Mouse (Mus musculus) spleen, postnatal 0 days (tissue): ENCODE measurements around the gene Gm17622. TPM values are rescaled to one million over a fixed set of nuclear protein-coding genes. Genes with fewer than 3 reads are reported as not detected.

Source experiments
- polyA plus RNA-seq: library from polyadenylated mRNA; unstranded; fragments of >200 nt; fragmentation: Nextera tagmentation; extraction: Ambion mirVana; gene quantifications from 2 replicates; pipeline ENCODE4 v1.2.1, GENCODE M21; 2015

Gm17622 gene
- polyA plus RNA-seq = not detected in 2 replicates

DNA sequence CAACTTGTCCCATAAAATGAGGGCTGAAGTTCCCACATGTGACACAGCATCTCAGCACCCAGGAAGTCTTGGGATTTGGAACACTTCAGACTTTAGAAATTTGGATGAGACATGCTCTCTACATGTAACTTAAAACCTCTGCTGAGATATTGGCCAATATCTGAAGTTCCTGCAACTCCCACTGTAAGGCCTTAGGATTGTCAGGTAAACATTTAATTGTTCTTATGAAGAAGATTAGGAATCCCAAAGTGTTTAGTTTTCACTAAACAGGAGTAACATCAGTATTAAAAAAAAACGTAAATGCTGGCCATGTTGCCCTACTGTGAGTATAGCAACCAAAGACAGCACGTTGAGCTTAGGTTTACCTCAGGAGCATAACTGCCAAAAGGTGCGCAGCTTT, at the start of gene Gm17622:
Gm17622 (plus strand) TSS at position 301 of the 400 bp plus-strand sequence.

DNA sequence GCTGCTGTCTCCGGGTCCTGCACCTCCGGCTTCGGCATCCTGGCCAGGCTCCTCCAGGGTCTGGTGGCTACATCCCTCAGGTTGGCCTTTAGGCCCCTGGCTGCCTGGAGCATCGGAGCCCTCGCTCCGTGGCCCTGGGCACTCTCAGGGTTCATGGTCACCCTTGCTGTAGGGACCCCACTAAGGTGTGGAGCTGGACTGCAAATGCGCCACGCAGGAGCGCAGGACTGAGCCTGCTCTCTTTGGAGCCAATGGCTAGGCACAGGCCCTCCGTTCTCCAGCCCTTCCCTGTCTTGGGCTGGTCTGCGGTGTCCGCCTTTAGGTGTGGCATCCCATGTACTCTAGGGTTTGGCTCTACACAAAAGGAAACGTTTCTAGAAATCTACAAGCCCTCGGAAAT, 19.6 kb upstream of the Gm17622 start, which contains the start of gene Ankdd1b:
Ankdd1b (minus strand) TSS at position 242 of the 400 bp plus-strand sequence.

Other genes with a start within 250 kb of the Gm17622 start
- 7.0 and 7.3 TPM in 2 replicates for gene Poc5, start 102.4 kb upstream of the Gm17622 start, polyA plus RNA-seq
- gene Ankdd1b, start 19.5 kb upstream of the Gm17622 start, polyA plus RNA-seq = 0.10 TPM in 1 of 2 replicates, not detected in the other
- gene Polk, start 51.8 kb downstream of the Gm17622 start, polyA plus RNA-seq = 4.7 and 4.9 TPM in 2 replicates
- gene Col4a3bp, start 51.9 kb downstream of the Gm17622 start, polyA plus RNA-seq = 6.2 and 6.8 TPM in 2 replicates
- 15.3 and 17.8 TPM in 2 replicates for gene Hmgcr, start 180.2 kb downstream of the Gm17622 start, polyA plus RNA-seq